Mouse (Mus musculus) spleen, adult 2 months (tissue): ENCODE data around the gene Use1. TPM values are rescaled to one million over a fixed set of nuclear protein-coding genes. Genes with fewer than 3 reads are reported as not detected.

Source experiments
- DNase-seq, 2 experiments: peaks; one replicate each; pipeline versions ENCODE4 v3.0.0 to v3.0.0-alpha.2; 2012 to 2021; ENCODE audit warnings: low spot score in 2 of 2, low read depth in 1 of 2
- H3K27ac ChIP-seq: fragments of 200-500 bp; 2 replicates; pipeline ENCODE4 v1.5.1; 2012; ENCODE audit warnings: low read length, inconsistent platforms; ENCODE audit not compliant: insufficient read depth
- H3K27me3 ChIP-seq: fragments of 200-500 bp; 2 replicates; pipeline ENCODE4 v1.6.1; 2012; ENCODE audit warnings: mild to moderate bottlenecking, moderate library complexity, low read length, inconsistent platforms; ENCODE audit not compliant: control insufficient read depth, insufficient read depth
- H3K36me3 ChIP-seq: fragments of 200-500 bp; 2 replicates; pipeline ENCODE4 v1.6.1; 2012; ENCODE audit warnings: mild to moderate bottlenecking, low read length, inconsistent platforms; ENCODE audit not compliant: control insufficient read depth, insufficient read depth
- H3K4me1 ChIP-seq: fragments of 200-500 bp; 2 replicates; pipeline ENCODE4 v1.6.1; 2011; ENCODE audit warnings: inconsistent platforms; ENCODE audit not compliant: control insufficient read depth, insufficient read depth, insufficient read length
- H3K4me3 ChIP-seq: fragments of 200-500 bp; 2 replicates; pipeline ENCODE4 v1.5.1; 2011; ENCODE audit warnings: mild to moderate bottlenecking, inconsistent platforms; ENCODE audit not compliant: insufficient read depth, insufficient read length; ENCODE audit errors: extremely low read depth
- CTCF ChIP-seq: fragments of 200-500 bp; IDR thresholded peaks from 2 replicates; pipeline ENCODE4 v1.5.1; 2011; ENCODE audit warnings: mild to moderate bottlenecking, inconsistent platforms; ENCODE audit not compliant: insufficient read depth, insufficient read length, insufficient replicate concordance; ENCODE audit errors: extremely low read depth
- POLR2A ChIP-seq: fragments of 200-500 bp; IDR thresholded peaks from 2 replicates; pipeline ENCODE4 v1.6.1; 2011; ENCODE audit warnings: low read depth, low read length, inconsistent platforms
- WGBS: fragments of 180-500 bp; shearing (Covaris S2); methylation state at CpG from one replicate; pipeline ENCODE4 v1.1.7; 2018; 5-methylcytosine and 5-hydroxymethylcytosine counted together
- polyA plus RNA-seq: library from polyadenylated mRNA; depleted of rRNA; stranded (reverse); fragments of >200 nt; gene quantifications from 2 replicates; pipeline ENCODE4 v1.2.3, GENCODE M21; 2012

Gene Use1
- polyA plus RNA-seq, 1 experiment: 104 TPM

DNA sequence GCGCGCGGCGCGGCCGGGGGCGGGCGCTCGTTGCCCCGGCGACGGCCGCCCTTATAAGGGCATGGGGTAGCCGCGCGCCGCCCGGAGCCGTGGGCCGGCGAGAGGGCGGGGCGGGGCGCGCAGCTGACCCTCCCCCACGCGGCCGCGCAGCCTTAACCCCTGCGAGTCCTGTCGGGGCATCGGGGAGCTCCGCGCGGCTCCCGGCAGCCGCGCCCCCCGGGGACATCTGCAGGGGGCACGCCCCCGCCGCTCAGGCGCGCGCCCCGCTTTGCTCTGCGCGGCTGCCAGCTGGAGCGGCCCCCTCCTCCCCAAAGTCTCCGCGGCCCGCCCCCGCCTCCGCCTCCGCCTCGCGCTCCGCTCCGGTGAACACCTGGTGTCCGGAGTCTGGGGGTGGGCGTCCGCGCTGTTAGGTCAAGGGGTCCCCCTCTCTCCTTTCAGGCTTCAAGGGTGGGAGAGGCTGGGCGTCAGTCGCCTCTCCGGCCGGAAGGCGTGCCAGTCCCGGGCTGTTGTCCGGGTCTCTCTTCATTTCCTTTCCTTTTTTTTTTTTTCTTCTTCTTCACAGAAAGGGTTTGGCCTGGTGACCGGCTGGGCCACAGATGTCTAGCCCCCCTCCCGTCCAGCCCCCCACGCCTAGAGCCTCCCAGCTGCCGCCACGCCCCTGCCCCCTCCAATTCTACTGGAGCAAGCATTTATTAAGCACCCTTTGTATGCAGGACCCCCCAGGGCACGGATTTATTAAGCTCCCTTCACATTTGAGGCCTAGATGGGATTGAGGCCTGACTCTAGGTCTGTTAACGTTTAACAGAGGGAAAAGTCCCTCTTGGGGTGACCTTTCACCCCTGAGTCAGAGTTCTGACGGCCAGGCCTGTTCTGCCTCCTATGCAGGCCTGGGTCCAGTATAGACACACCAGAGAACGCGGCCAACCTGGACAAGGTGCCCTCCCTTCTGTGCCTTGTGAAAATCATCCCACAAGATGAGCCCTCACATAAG is 15.6 kb downstream of the Use1 start:
- peaks cover 13% of the 10 kb centered on the region for H3K4me1 ChIP-seq
- peak overlapping the region; percentile 79 for H3K27ac ChIP-seq
- H3K36me3 ChIP-seq: no peaks in the 10 kb centered on the region
- DNase-seq: peak in 1 of 2 experiments; percentile 79
- H3K27me3 ChIP-seq: peaks cover 13% of the 10 kb centered on the region
- WGBS: 11% methylated on average over 54 of the region's 80 CpGs
- TF ChIP-seq CTCF (no peak), POLR2A (no peak)
- H3K4me3 ChIP-seq: peak overlapping the region; percentile 72

DNA sequence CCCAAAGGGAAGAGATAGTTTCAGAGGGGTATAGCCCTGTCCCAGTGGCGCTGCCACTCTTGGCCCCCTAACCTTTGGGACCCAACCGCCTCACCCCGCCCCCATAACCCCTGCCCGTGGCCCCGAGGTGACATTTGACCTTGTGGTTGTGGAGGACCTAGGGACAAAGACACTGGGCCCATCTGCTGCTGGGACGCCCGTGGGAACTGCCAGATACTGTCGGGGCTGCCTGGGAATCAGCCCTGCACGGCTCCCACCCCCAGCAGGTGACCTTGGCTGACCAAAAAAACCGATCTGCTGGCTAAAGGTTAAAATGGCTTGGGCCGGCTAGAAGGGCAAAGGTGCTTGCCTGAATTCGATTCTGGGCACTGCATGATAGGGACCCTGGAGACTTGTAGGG is 16.7 kb downstream of the Use1 start:
- 88% methylated on average over 12 of the region's 12 CpGs for WGBS
- H3K27ac ChIP-seq: no peak overlapping the region
- TF ChIP-seq POLR2A (no peak), CTCF (no peak)

DNA sequence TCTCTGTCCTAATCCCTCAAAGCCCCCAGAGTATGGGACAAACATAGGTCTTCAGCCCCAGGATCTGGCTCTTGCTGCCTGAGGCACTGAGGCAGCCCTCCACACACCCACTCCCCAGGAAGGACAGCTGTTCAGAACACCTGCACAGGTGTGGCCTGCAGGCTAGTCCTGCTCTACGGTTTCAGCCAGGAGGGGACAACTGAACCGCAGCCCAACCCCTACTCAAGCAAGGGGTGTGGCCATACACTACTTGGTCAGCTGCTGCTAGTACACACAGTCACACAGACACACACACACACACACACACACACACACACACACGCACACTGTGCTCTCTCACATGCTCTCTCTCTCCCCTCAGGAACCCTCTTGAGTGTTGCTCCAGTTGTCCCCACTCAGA is 17.2 kb downstream of the Use1 start:
- Histone ChIP-seq H3K36me3 (no peaks in the 10 kb centered on the region), H3K4me3 (no peak overlapping the region), H3K27ac (no peak overlapping the region), H3K27me3 (peaks cover 13% of the 10 kb centered on the region), H3K4me1 (peaks cover 13% of the 10 kb centered on the region)
- 72% methylated on average over 3 of the region's 3 CpGs for WGBS
- no peak for TF ChIP-seq POLR2A
- TF ChIP-seq CTCF: no peak
- DNase-seq: no peak

More for the DNA sequence above, 16.7 kb downstream of the Use1 start:
- Histone ChIP-seq H3K4me1 (peaks cover 13% of the 10 kb centered on the region), H3K27me3 (peaks cover 13% of the 10 kb centered on the region), H3K36me3 (no peaks in the 10 kb centered on the region), H3K4me3 (no peak overlapping the region)
- DNase-seq: no peak

DNA sequence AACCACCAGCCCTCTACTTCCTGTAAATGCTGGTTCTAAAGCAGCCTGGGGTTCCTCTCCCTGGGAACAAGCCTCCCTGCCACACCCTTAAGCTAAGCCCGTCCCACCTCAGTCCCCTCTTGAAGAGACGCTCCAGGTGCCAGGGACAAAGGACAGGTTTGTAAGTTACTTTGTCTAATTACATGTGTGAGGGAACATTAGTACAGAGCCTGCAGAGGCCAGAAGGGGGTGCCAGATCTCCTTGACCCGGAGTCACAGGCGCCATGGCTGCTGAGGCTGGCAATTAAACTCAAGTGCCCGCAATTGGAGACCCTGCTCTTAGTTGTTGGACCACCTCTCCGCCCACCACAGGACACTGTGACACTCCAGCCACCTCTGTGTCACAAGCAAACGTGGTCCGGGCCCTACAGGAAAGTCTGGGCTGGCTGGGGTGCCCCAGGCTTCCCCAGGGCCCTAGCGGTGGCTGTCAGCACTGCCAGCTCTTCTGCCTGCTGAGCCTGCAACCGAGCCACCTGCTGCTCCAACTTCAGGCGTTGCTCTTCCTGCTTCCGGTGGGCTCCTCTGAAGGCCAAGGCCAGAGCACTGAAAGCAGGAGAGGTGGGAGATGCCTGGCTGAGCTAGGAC is 18.7 kb downstream of the Use1 start:
- no peak for DNase-seq
- H3K36me3 ChIP-seq: no peaks in the 10 kb centered on the region
- no peak for TF ChIP-seq CTCF
- TF ChIP-seq POLR2A: no peak
- H3K27ac ChIP-seq: no peak overlapping the region
- H3K4me3 ChIP-seq: no peak overlapping the region
- peaks cover 13% of the 10 kb centered on the region for H3K4me1 ChIP-seq
- H3K27me3 ChIP-seq: peaks cover 13% of the 10 kb centered on the region
- 88% methylated on average over 12 of the region's 12 CpGs for WGBS

DNA sequence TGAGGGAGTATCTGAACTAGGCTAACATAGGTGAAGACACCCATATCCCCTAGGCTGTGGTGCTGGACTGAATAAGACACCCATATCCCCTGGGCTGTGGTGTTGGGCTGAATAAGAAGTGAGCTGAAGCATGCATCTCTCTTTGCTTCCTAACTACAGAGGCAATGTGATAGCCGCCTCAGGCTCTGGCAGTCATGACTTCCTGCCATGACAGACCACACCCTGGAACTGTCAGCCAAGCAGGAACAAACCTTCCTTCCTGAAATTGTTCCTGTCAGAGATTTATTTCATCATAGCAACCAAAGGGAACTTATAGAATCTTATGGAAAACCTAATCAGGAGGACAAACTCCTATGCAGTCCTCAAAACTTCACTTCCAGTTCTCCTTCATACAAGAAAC is 21.6 kb downstream of the Use1 start:
- no peak for DNase-seq
- H3K27me3 ChIP-seq: no peaks in the 10 kb centered on the region
- no peaks in the 10 kb centered on the region for H3K36me3 ChIP-seq
- H3K27ac ChIP-seq: no peak overlapping the region
- H3K4me3 ChIP-seq: no peak overlapping the region
- 20% methylated on average over 1 of the region's 1 CpGs for WGBS
- TF ChIP-seq POLR2A (no peak), CTCF (no peak)
- H3K4me1 ChIP-seq: no peaks in the 10 kb centered on the region

DNA sequence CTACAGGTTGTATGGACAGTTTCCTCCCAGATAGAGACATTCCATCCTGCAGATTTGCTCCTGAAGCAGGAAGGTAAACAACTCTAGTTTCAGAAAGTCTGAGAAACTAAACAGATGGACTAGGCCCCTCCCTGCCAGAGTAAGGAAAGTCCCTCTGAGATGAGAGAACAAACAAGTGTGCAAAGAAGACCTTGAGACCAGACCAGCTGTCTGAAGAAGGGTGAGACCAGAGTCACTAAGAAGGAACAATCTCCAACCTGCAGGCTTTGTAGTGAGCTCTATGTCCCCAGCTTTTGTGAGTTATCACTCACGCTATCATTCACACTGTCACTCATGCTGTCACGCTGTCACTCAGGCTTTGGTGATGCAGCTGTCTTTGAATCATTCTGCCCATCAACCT is 25.0 kb downstream of the Use1 start:
- H3K4me1 ChIP-seq: peaks cover 3% of the 10 kb centered on the region; the same call in 1 of the 2 replicates
- TF ChIP-seq POLR2A (no peak), CTCF (no peak)
- 87% methylated on average over 2 of the region's 2 CpGs for WGBS
- H3K4me3 ChIP-seq: no peak overlapping the region
- no peaks in the 10 kb centered on the region for H3K27me3 ChIP-seq
- no peak for DNase-seq
- no peaks in the 10 kb centered on the region for H3K36me3 ChIP-seq
- peak overlapping the region; percentile 16; the same call in 1 of the 2 replicates for H3K27ac ChIP-seq
